Mouse (Mus musculus) layer of hippocampus, adult 9-10 months (tissue): ENCODE results near the gene Krt39.

Experiments used
- DNase-seq: peaks from one replicate; pipeline ENCODE4 v3.0.0; 2022; ENCODE audit warnings: low spot score

Gene Krt39

GRCm38 (mm10) chr11:99471946-99472345, 49.2 kb downstream of the Krt39 start:
- DNase-seq, result no peak

- DNase-seq, result no peak
Measured at GRCm38 (mm10) chr11:99469228-99469627, 51.9 kb downstream of the Krt39 start.

- no peak for DNase-seq
Measured at GRCm38 (mm10) chr11:99468566-99468965, 52.6 kb downstream of the Krt39 start.

GRCm38 (mm10) chr11:99466316-99466715, 54.8 kb downstream of the Krt39 start:
- DNase-seq, result no peak

GRCm38 (mm10) chr11:99464836-99465235, 56.3 kb downstream of the Krt39 start:
- DNase-seq, result peak; percentile 75
